Mouse (Mus musculus): ENCODE measurements around the gene Flt4.

DNA sequence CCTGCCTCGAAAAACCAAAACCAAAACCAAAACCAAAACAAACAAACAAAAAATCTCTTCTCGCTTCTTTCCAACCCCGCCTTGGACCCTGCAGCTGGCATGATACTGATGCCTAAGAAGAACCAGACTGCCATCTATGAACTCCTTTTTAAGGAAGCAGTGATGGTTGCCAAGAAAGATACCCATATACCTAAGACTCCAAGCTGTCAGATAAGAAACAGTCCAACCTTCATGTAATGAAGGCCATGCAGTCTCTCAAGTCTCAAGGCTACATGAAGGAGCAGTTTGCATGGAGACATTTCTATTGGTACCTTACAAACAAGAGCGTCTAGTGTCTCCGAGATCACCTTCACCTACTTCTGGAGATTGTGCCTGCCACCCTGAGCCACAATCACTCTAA, 88.7 kb downstream of the Flt4 start:
- TF ChIP-seq CTCF (conservative IDR thresholded peaks at IDR 0.05; ENCODE audit: insufficient read depth, insufficient read length, low read depth, low read length) (no peak), POLR2A (IDR thresholded peaks at IDR 0.05; ENCODE audit: low read depth, low read length) (no peak)
